25 mouse cellular contexts compared by ENCODE assay signal in the genomic region with DNA sequence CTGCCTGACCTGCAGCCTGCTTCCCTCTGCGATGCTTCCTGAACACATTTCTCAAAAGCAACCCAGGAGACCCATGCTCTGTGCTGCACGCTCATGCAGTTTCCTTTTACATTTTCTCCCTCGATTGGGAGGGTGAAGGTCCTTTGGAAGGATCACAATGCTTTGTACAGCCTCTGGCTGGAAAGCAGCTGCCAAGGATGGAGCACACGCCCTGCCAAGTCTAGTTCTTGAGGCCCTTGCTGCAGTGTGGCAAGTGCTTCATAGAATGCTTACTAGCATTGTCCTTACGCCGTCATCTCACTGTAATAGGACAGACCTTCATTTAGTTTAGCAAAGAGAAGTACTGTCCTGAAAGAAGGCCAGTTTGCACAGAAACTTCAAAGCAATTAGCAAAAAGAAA. TPM values are rescaled to one million over a fixed set of nuclear protein-coding genes. Genes with fewer than 3 reads are reported as not detected.
A peak's percentile ranks its signal among the peaks of the same experiment; 100 is the strongest.
DNase-seq lines count a peak whose midpoint lies in the region; ATAC-seq and TF ChIP-seq lines count a peak whose summit lies in the region.
"Had no signal": no experiment of that assay in that cellular context is flagged by ENCODE, and none has a peak within 500 bp of the region (broad histone marks: within the 10 kb centered on the region; RNA-seq: fewer than 3 reads in every experiment).

No protein-coding gene starts in this region.

- WGBS in embryonic facial prominence, embryonic 11.5 days, result 59% methylated on average over 6 of the region's 6 CpGs
- 72% methylated on average over 6 of the region's 6 CpGs for WGBS in embryonic facial prominence, embryonic 10.5 days
- WGBS in liver, adult 2 months, result 55% methylated on average over 6 of the region's 6 CpGs
- 87% methylated on average over 6 of the region's 6 CpGs for WGBS in thymus, adult 2 months

- H3K9me3 ChIP-seq in embryonic facial prominence, embryonic 11.5 days (replicated peaks; ENCODE audit: control insufficient read depth, low read length), result no peaks in the 10 kb centered on the region
- no peaks in the 10 kb centered on the region for H3K9me3 ChIP-seq in embryonic facial prominence, embryonic 10.5 days
- H3K9me3 ChIP-seq: G1E; hindbrain, embryonic 12.5 days; liver, embryonic 12.5 days had no signal

- H3K9ac ChIP-seq in embryonic facial prominence, embryonic 11.5 days (replicated peaks; ENCODE audit: low read length), result no peak overlapping the region
- no peak overlapping the region for H3K9ac ChIP-seq in liver, adult 2 months (ENCODE audit: low read depth, low read length)
- H3K9ac ChIP-seq: hindbrain, embryonic 12.5 days; liver, embryonic 12.5 days had no signal

- no peak for TF ChIP-seq CTCF in liver, adult 2 months (IDR thresholded peaks at IDR 0.05; ENCODE audit: low read depth, low read length)
- no peak for TF ChIP-seq CTCF in thymus, adult 2 months (IDR thresholded peaks at IDR 0.05; ENCODE audit: borderline replicate concordance, control insufficient read depth, extremely low read depth, insufficient read depth, low read length, poor library complexity)

- no peaks in the 10 kb centered on the region for H3K36me3 ChIP-seq in embryonic facial prominence, embryonic 11.5 days (replicated peaks; ENCODE audit: control insufficient read depth, insufficient read depth, low read depth, low read length)
- no peaks in the 10 kb centered on the region for H3K36me3 ChIP-seq in embryonic facial prominence, embryonic 10.5 days (replicated peaks)
- no peaks in the 10 kb centered on the region for H3K36me3 ChIP-seq in liver, adult 2 months (ENCODE audit: control insufficient read depth, insufficient read depth, low read length)
- H3K36me3 ChIP-seq in thymus, adult 2 months (ENCODE audit: control insufficient read depth, insufficient read depth, low read length), result no peaks in the 10 kb centered on the region
- H3K36me3 ChIP-seq: hindbrain, embryonic 12.5 days; liver, embryonic 12.5 days had no signal

- H3K4me1 ChIP-seq in embryonic facial prominence, embryonic 11.5 days (ENCODE audit: control insufficient read depth, insufficient read depth, low read length), result no peaks in the 10 kb centered on the region
- H3K4me1 ChIP-seq in embryonic facial prominence, embryonic 10.5 days, result peaks cover 5% of the 10 kb centered on the region
- H3K4me1 ChIP-seq in liver, adult 2 months (ENCODE audit: control insufficient read depth, insufficient read depth, low read length), result peaks cover 2% of the 10 kb centered on the region; the same call in 1 of the 2 replicates
- H3K4me1 ChIP-seq in thymus, adult 2 months (replicated peaks; ENCODE audit: control insufficient read depth, insufficient read depth, low read length), result no peaks in the 10 kb centered on the region
- H3K4me1 ChIP-seq: liver, embryonic 12.5 days had no signal

- no peak for ATAC-seq in embryonic facial prominence, embryonic 11.5 days (replicated peaks; ENCODE audit: insufficient number of reproducible peaks, low FRiP score, low TSS enrichment, low read depth)
- ATAC-seq: activated CD4-positive, CD25-positive, alpha-beta regulatory T cell, adult 4 months; liver, embryonic 12.5 days had no signal

- no peak overlapping the region for H3K4me2 ChIP-seq in embryonic facial prominence, embryonic 11.5 days (ENCODE audit: low read depth, low read length)
- H3K4me2 ChIP-seq: hindbrain, embryonic 12.5 days; liver, embryonic 12.5 days; midbrain, embryonic 11.5 days had no signal

- no peak for TF ChIP-seq POLR2A in liver, adult 2 months (IDR thresholded peaks at IDR 0.05; ENCODE audit: extremely low read depth, insufficient read depth, low read length)
- TF ChIP-seq POLR2A in thymus, adult 2 months (IDR thresholded peaks at IDR 0.05; ENCODE audit: control insufficient read depth, extremely low read depth, insufficient read depth, low read length, poor library complexity), result no peak

- H3K27ac ChIP-seq in embryonic facial prominence, embryonic 11.5 days (replicated peaks; ENCODE audit: low read depth, low read length), result no peak overlapping the region
- no peak overlapping the region for H3K27ac ChIP-seq in embryonic facial prominence, embryonic 10.5 days (replicated peaks)
- H3K27ac ChIP-seq in liver, adult 2 months (replicated peaks; ENCODE audit: insufficient read depth, low read depth, low read length), result no peak overlapping the region
- H3K27ac ChIP-seq in thymus, adult 2 months (ENCODE audit: control insufficient read depth, insufficient read depth, low read length), result no peak overlapping the region
- H3K27ac ChIP-seq: hindbrain, embryonic 12.5 days; liver, embryonic 12.5 days; stomach, postnatal 0 days had no signal

- H3K79me2 ChIP-seq in liver, adult 2 months (ENCODE audit: control insufficient read depth, insufficient read depth, low read length), result peaks cover 3% of the 10 kb centered on the region; the same call in 1 of the 2 replicates

- H3K4me3 ChIP-seq in embryonic facial prominence, embryonic 11.5 days (ENCODE audit: low read depth, low read length), result no peak overlapping the region
- H3K4me3 ChIP-seq in embryonic facial prominence, embryonic 10.5 days, result no peak overlapping the region
- no peak overlapping the region for H3K4me3 ChIP-seq in liver, adult 2 months (ENCODE audit: insufficient read depth, low read depth, low read length)
- no peak overlapping the region for H3K4me3 ChIP-seq in thymus, adult 2 months (ENCODE audit: control insufficient read depth, insufficient read depth, low read length)
- H3K4me3 ChIP-seq: hindbrain, embryonic 12.5 days; liver, embryonic 12.5 days had no signal

- peak; percentile 34 for DNase-seq in embryonic facial prominence, embryonic 11.5 days (ENCODE audit: low spot score)
- DNase-seq in embryonic facial prominence, embryonic 10.5 days (ENCODE audit: low spot score), result no peak
- peak; percentile 63 for DNase-seq in liver, adult 2 months (ENCODE audit: extremely low read depth, low read depth, low spot score)
- no peak for DNase-seq in liver
- peak; percentile 49 for DNase-seq in adrenal gland, postnatal 14 days
- DNase-seq in forelimb bud, embryonic 11.5 days (ENCODE audit: low read depth, low spot score), result peak; percentile 29
- DNase-seq in layer of hippocampus, adult 18-20 months (ENCODE audit: low spot score in 2 of 2), result no peak
- no peak for DNase-seq in thymus, adult 2 months
- DNase-seq: B cell, adult 2 months; cerebellum, adult 11 months; cerebellum, postnatal 10 days; kidney, adult 18-20 months; kidney, postnatal 4 days; layer of hippocampus, adult 9-11 months; lung, adult 18-20 months; lung, postnatal 10 days; right cerebral cortex, postnatal 14 days; thymus, postnatal 14 days had no signal

- H3K27me3 ChIP-seq in embryonic facial prominence, embryonic 11.5 days (ENCODE audit: control insufficient read depth, insufficient read depth, low read length), result no peaks in the 10 kb centered on the region
- no peaks in the 10 kb centered on the region for H3K27me3 ChIP-seq in embryonic facial prominence, embryonic 10.5 days (replicated peaks; ENCODE audit: low read depth, poor library complexity, severe bottlenecking)
- no peaks in the 10 kb centered on the region for H3K27me3 ChIP-seq in liver, adult 2 months (ENCODE audit: control insufficient read depth, insufficient read depth, low read length)
- H3K27me3 ChIP-seq in thymus, adult 2 months (ENCODE audit: control insufficient read depth, insufficient read depth, low read length), result no peaks in the 10 kb centered on the region
- H3K27me3 ChIP-seq: CH12.LX; hindbrain, embryonic 12.5 days; liver, embryonic 12.5 days had no signal

RNA-seq across cellular contexts. Expression of a gene that starts 37.0 kb away (rescaled TPM):
- 15.1 and 16.8 TPM in 2 replicates for polyA plus RNA-seq in embryonic facial prominence, embryonic 11.5 days (2014; fragmentation: Nextera tagmentation; extraction: Ambion mirVana)
- 10.0 and 10.1 TPM in 2 replicates for polyA plus RNA-seq in embryonic facial prominence, embryonic 10.5 days (2016; fragmentation: Nextera tagmentation; extraction: Ambion mirVana)
- 4.9 and 6.1 TPM in 2 replicates for total RNA-seq in liver, adult 2 months (2014; rRNA removed)
- polyA plus RNA-seq in liver, adult 2 months (2012; rRNA removed), result 6.0 and 6.4 TPM in 2 replicates
- total RNA-seq in adrenal gland, postnatal 14 days (2021), result 8.6 and 9.2 TPM in 2 replicates
- total RNA-seq in layer of hippocampus, adult 18-20 months (2021), result 1 to 10 TPM; 3.7 to 4.1 TPM
- polyA plus RNA-seq in thymus, adult 2 months (2012; rRNA removed), result 15.7 and 21.6 TPM in 2 replicates

RNA-seq across cellular contexts. Expression of a gene that starts 37.3 kb away (rescaled TPM):
- 51.2 and 60.9 TPM in 2 replicates for polyA plus RNA-seq in embryonic facial prominence, embryonic 11.5 days (2014; fragmentation: Nextera tagmentation; extraction: Ambion mirVana)
- polyA plus RNA-seq in embryonic facial prominence, embryonic 10.5 days (2016; fragmentation: Nextera tagmentation; extraction: Ambion mirVana), result 28.2 and 30.1 TPM in 2 replicates
- total RNA-seq in liver, adult 2 months (2014; rRNA removed), result 43.6 and 99.9 TPM in 2 replicates
- polyA plus RNA-seq in liver, adult 2 months (2012; rRNA removed), result 15.7 and 23.0 TPM in 2 replicates
- 31.3 and 36.4 TPM in 2 replicates for total RNA-seq in adrenal gland, postnatal 14 days (2021)
- 10 to 100 TPM; 23.8 to 33.2 TPM for total RNA-seq in layer of hippocampus, adult 18-20 months (2021)
- polyA plus RNA-seq in thymus, adult 2 months (2012; rRNA removed), result 2.1 and 2.4 TPM in 2 replicates

Comparison
In these comparisons a context has a peak if more than half of its experiments do, and no peak if none do; other contexts are left out.
1. DNase-seq: peak in embryonic facial prominence, embryonic 11.5 days (single experiment), liver, adult 2 months (single experiment), adrenal gland, postnatal 14 days (single experiment) and forelimb bud, embryonic 11.5 days (single experiment); none in embryonic facial prominence, embryonic 10.5 days (single experiment), liver (single experiment), layer of hippocampus, adult 18-20 months (0 of 2) and thymus, adult 2 months (single experiment).